Mouse (Mus musculus) central nervous system, embryonic 11.5 days (tissue): Measurements from ENCODE around the gene Ppp3ca. TPM values are rescaled to one million over a fixed set of nuclear protein-coding genes. Genes with fewer than 3 reads are reported as not detected.

Experiments used
- polyA plus RNA-seq: library from polyadenylated mRNA; depleted of rRNA; stranded (reverse); fragments of >200 nt; gene quantifications from 2 replicates; pipeline ENCODE4 v1.2.3, GENCODE M21; 2012; rRNA removed

Ppp3ca gene
- polyA plus RNA-seq = 29.9 and 51.9 TPM in 2 replicates

GRCm38 (mm10) chr3:136670110-136670359 is at the start of gene Ppp3ca:
Gene Ppp3ca, plus strand, starts transcription at chr3:136670124.

